Mouse (Mus musculus): ENCODE data around the gene Magohb. TPM values are rescaled to one million over a fixed set of nuclear protein-coding genes. Genes with fewer than 3 reads are reported as not detected.
A peak's percentile ranks its signal among the peaks of the same experiment; 100 is the strongest.

The Magohb gene
- polyA plus RNA-seq (2014; fragmentation: Nextera tagmentation; extraction: Ambion mirVana): 45.9 and 58.4 TPM in 2 replicates

- Histone ChIP-seq H3K27ac (ENCODE audit: low read depth, low read length) (no peak within 1 kb of the TSS), H3K4me2 (ENCODE audit: low read depth, low read length, severe bottlenecking) (peak within 1 kb of the TSS; percentile 63), H3K4me1 (replicated peaks; ENCODE audit: control insufficient read depth, insufficient read depth, low read length) (peaks cover 7% of the 10 kb centered on the region; the same call in 1 of the 2 replicates), H3K9ac (ENCODE audit: low read length) (peak within 1 kb of the TSS; percentile 68), H3K27me3 (ENCODE audit: control insufficient read depth, insufficient read depth, low read length) (no peaks in the 10 kb centered on the region), H3K4me3 (ENCODE audit: low read depth, low read length) (peak within 1 kb of the TSS; percentile 61), H3K36me3 (ENCODE audit: control insufficient read depth, insufficient read depth, low read length) (no peaks in the 10 kb centered on the region), H3K9me3 (ENCODE audit: control insufficient read depth, low read length) (no peaks in the 10 kb centered on the region)
- WGBS: 1% methylated on average over 49 of the region's 51 CpGs
- ATAC-seq (replicated peaks; ENCODE audit: low FRiP score) (peak; percentile 89), DNase-seq (ENCODE audit: low spot score) (peak; percentile 90)
Observed at GRCm38 (mm10) chr6:131292991-131293788, at the start of gene Magohb. Magohb (minus strand) TSS chr6:131293244.

- Histone ChIP-seq H3K9ac (ENCODE audit: low read length) (no peak overlapping the region), H3K27ac (ENCODE audit: low read depth, low read length) (no peak overlapping the region), H3K4me3 (ENCODE audit: low read depth, low read length) (no peak overlapping the region), H3K36me3 (ENCODE audit: control insufficient read depth, insufficient read depth, low read length) (no peaks in the 10 kb centered on the region), H3K4me1 (replicated peaks; ENCODE audit: control insufficient read depth, insufficient read depth, low read length) (no peaks in the 10 kb centered on the region), H3K4me2 (ENCODE audit: low read depth, low read length, severe bottlenecking) (no peak overlapping the region), H3K27me3 (ENCODE audit: control insufficient read depth, insufficient read depth, low read length) (no peaks in the 10 kb centered on the region), H3K9me3 (ENCODE audit: control insufficient read depth, low read length) (no peaks in the 10 kb centered on the region)
- DNase-seq (ENCODE audit: low spot score): no peak
- no peak for ATAC-seq (replicated peaks; ENCODE audit: low FRiP score)
- WGBS: 78% methylated on average over 3 of the region's 3 CpGs
Observed at GRCm38 (mm10) chr6:131340082-131340481, 47.0 kb upstream of the Magohb start.

- H3K4me2 ChIP-seq (ENCODE audit: low read depth, low read length, severe bottlenecking): no peak overlapping the region
- H3K36me3 ChIP-seq (ENCODE audit: control insufficient read depth, insufficient read depth, low read length): no peaks in the 10 kb centered on the region
- DNase-seq (ENCODE audit: low spot score): no peak
- no peak for ATAC-seq (replicated peaks; ENCODE audit: low FRiP score)
- no peak overlapping the region for H3K27ac ChIP-seq (ENCODE audit: low read depth, low read length)
- H3K9me3 ChIP-seq (ENCODE audit: control insufficient read depth, low read length): no peaks in the 10 kb centered on the region
- H3K4me3 ChIP-seq (ENCODE audit: low read depth, low read length): no peak overlapping the region
- WGBS: 84% methylated on average over 3 of the region's 3 CpGs
- no peaks in the 10 kb centered on the region for H3K27me3 ChIP-seq (ENCODE audit: control insufficient read depth, insufficient read depth, low read length)
- no peak overlapping the region for H3K9ac ChIP-seq (ENCODE audit: low read length)
- H3K4me1 ChIP-seq (replicated peaks; ENCODE audit: control insufficient read depth, insufficient read depth, low read length): no peaks in the 10 kb centered on the region
Observed at GRCm38 (mm10) chr6:131339309-131339708, 46.3 kb upstream of the Magohb start.

GRCm38 (mm10) chr6:131338787-131339186, 45.7 kb upstream of the Magohb start:
- H3K4me1 ChIP-seq (replicated peaks; ENCODE audit: control insufficient read depth, insufficient read depth, low read length): no peaks in the 10 kb centered on the region
- ATAC-seq (replicated peaks; ENCODE audit: low FRiP score): no peak
- no peak overlapping the region for H3K4me2 ChIP-seq (ENCODE audit: low read depth, low read length, severe bottlenecking)
- WGBS: 86% methylated on average over 1 of the region's 1 CpGs
- DNase-seq (ENCODE audit: low spot score): no peak
- no peak overlapping the region for H3K9ac ChIP-seq (ENCODE audit: low read length)
- H3K36me3 ChIP-seq (ENCODE audit: control insufficient read depth, insufficient read depth, low read length): no peaks in the 10 kb centered on the region
- H3K9me3 ChIP-seq (ENCODE audit: control insufficient read depth, low read length): no peaks in the 10 kb centered on the region
- H3K27me3 ChIP-seq (ENCODE audit: control insufficient read depth, insufficient read depth, low read length): no peaks in the 10 kb centered on the region
- no peak overlapping the region for H3K27ac ChIP-seq (ENCODE audit: low read depth, low read length)
- H3K4me3 ChIP-seq (ENCODE audit: low read depth, low read length): no peak overlapping the region

- no peak for ATAC-seq (replicated peaks; ENCODE audit: low FRiP score)
- no peak overlapping the region for H3K4me3 ChIP-seq (ENCODE audit: low read depth, low read length)
- no peaks in the 10 kb centered on the region for H3K36me3 ChIP-seq (ENCODE audit: control insufficient read depth, insufficient read depth, low read length)
- H3K9me3 ChIP-seq (ENCODE audit: control insufficient read depth, low read length): no peaks in the 10 kb centered on the region
- H3K27ac ChIP-seq (ENCODE audit: low read depth, low read length): no peak overlapping the region
- no peaks in the 10 kb centered on the region for H3K4me1 ChIP-seq (replicated peaks; ENCODE audit: control insufficient read depth, insufficient read depth, low read length)
- WGBS: 88% methylated on average over 2 of the region's 2 CpGs
- H3K27me3 ChIP-seq (ENCODE audit: control insufficient read depth, insufficient read depth, low read length): no peaks in the 10 kb centered on the region
- no peak overlapping the region for H3K4me2 ChIP-seq (ENCODE audit: low read depth, low read length, severe bottlenecking)
- no peak for DNase-seq (ENCODE audit: low spot score)
- no peak overlapping the region for H3K9ac ChIP-seq (ENCODE audit: low read length)
Observed at GRCm38 (mm10) chr6:131327076-131327475, 34.0 kb upstream of the Magohb start.

GRCm38 (mm10) chr6:131321854-131322639, 29.0 kb upstream of the Magohb start:
- no peaks in the 10 kb centered on the region for H3K4me1 ChIP-seq (replicated peaks; ENCODE audit: control insufficient read depth, insufficient read depth, low read length)
- ATAC-seq (replicated peaks; ENCODE audit: low FRiP score): no peak
- H3K9ac ChIP-seq (ENCODE audit: low read length): no peak overlapping the region
- no peaks in the 10 kb centered on the region for H3K36me3 ChIP-seq (ENCODE audit: control insufficient read depth, insufficient read depth, low read length)
- WGBS: 77% methylated on average over 3 of the region's 3 CpGs
- no peak for DNase-seq (ENCODE audit: low spot score)
- no peak overlapping the region for H3K4me3 ChIP-seq (ENCODE audit: low read depth, low read length)
- no peaks in the 10 kb centered on the region for H3K27me3 ChIP-seq (ENCODE audit: control insufficient read depth, insufficient read depth, low read length)
- H3K27ac ChIP-seq (ENCODE audit: low read depth, low read length): no peak overlapping the region
- H3K9me3 ChIP-seq (ENCODE audit: control insufficient read depth, low read length): no peaks in the 10 kb centered on the region
- H3K4me2 ChIP-seq (ENCODE audit: low read depth, low read length, severe bottlenecking): no peak overlapping the region

- H3K27me3 ChIP-seq (ENCODE audit: control insufficient read depth, insufficient read depth, low read length): no peaks in the 10 kb centered on the region
- no peaks in the 10 kb centered on the region for H3K36me3 ChIP-seq (ENCODE audit: control insufficient read depth, insufficient read depth, low read length)
- H3K27ac ChIP-seq (ENCODE audit: low read depth, low read length): no peak overlapping the region
- H3K4me1 ChIP-seq (replicated peaks; ENCODE audit: control insufficient read depth, insufficient read depth, low read length): no peaks in the 10 kb centered on the region
- no peak overlapping the region for H3K4me3 ChIP-seq (ENCODE audit: low read depth, low read length)
- no peak overlapping the region for H3K9ac ChIP-seq (ENCODE audit: low read length)
- no peaks in the 10 kb centered on the region for H3K9me3 ChIP-seq (ENCODE audit: control insufficient read depth, low read length)
- ATAC-seq (replicated peaks; ENCODE audit: low FRiP score): no peak
- no peak for DNase-seq (ENCODE audit: low spot score)
- no peak overlapping the region for H3K4me2 ChIP-seq (ENCODE audit: low read depth, low read length, severe bottlenecking)
- WGBS: 85% methylated on average over 7 of the region's 7 CpGs
Observed at GRCm38 (mm10) chr6:131316155-131317101, 23.4 kb upstream of the Magohb start.

- ATAC-seq (replicated peaks; ENCODE audit: low FRiP score) (no peak), DNase-seq (ENCODE audit: low spot score) (no peak)
- H3K9ac ChIP-seq (ENCODE audit: low read length): no peak overlapping the region
- no peak overlapping the region for H3K27ac ChIP-seq (ENCODE audit: low read depth, low read length)
- no peak overlapping the region for H3K4me3 ChIP-seq (ENCODE audit: low read depth, low read length)
- no peaks in the 10 kb centered on the region for H3K9me3 ChIP-seq (ENCODE audit: control insufficient read depth, low read length)
- no peaks in the 10 kb centered on the region for H3K4me1 ChIP-seq (replicated peaks; ENCODE audit: control insufficient read depth, insufficient read depth, low read length)
- 78% methylated on average over 3 of the region's 3 CpGs for WGBS
- H3K4me2 ChIP-seq (ENCODE audit: low read depth, low read length, severe bottlenecking): no peak overlapping the region
- no peaks in the 10 kb centered on the region for H3K36me3 ChIP-seq (ENCODE audit: control insufficient read depth, insufficient read depth, low read length)
- H3K27me3 ChIP-seq (ENCODE audit: control insufficient read depth, insufficient read depth, low read length): no peaks in the 10 kb centered on the region
Observed at GRCm38 (mm10) chr6:131308031-131308430, 15.0 kb upstream of the Magohb start.
